Mouse (Mus musculus): ENCODE measurements around the gene Spi1. TPM values are rescaled to one million over a fixed set of nuclear protein-coding genes. Genes with fewer than 3 reads are reported as not detected.

The Spi1 gene
- total RNA-seq, 2 experiments from 2014 or later: 4.0 to 4.5 TPM

DNA sequence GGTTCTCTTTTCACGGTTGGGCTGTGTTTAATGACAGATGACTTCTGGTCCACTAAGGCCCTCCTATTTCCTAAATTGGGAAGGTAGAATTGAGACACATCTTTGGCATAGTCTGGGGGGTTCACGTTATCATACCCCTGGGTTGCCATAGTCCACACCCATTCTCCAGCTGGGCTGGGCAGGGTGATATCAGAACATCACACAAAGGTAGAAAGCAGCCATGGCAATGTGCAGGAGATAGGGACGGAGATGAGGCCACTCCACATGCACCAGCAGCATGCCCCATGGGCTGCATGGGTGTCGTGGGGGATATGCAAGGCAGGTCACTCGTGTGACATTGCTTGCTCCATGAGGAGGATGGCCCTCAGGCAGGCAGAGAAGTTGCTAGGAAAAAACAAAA, 81.3 kb downstream of the Spi1 start:
- DNase-seq (ENCODE audit: low spot score in 2 of 2): no peak

DNA sequence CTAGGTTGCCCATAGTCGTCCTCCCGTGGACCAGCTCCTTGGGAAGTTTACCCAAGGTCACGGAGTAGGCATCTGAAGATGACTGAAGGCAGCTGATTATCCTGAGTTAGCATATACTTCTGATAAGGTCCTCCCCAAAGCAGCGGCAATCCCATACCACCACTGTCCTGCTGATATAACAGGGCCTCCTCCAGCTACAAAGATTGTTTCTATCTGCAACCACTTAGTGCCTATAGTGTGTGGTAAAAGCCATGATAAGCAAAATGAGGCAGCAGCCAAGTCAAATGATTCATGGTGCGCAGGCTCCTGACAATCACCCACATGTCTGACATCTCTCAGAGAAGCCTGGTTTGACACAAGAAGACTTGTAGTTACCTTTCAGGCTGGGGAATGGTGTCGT, 82.8 kb downstream of the Spi1 start:
- DNase-seq (ENCODE audit: low spot score in 2 of 2): no peak

Other genes starting within 250 kb of the Spi1 start
- gene Mtch2, start 235.2 kb upstream of the Spi1 start, total RNA-seq (2021): 100 to 1,000 TPM; 134 to 139 TPM
- gene C1qtnf4, start 196.5 kb upstream of the Spi1 start, total RNA-seq (2021): 100 to 1,000 TPM; 172 to 176 TPM
- gene Kbtbd4, start 177.7 kb upstream of the Spi1 start, total RNA-seq (2021): 10 to 100 TPM; 31.3 to 38.8 TPM
- 100 to 1,000 TPM; 226 to 232 TPM for gene Ndufs3, start 177.6 kb upstream of the Spi1 start, total RNA-seq (2021)
- 100 to 1,000 TPM; 117 to 120 TPM for gene Celf1, start 142.0 kb upstream of the Spi1 start, total RNA-seq (2021)
- gene Rapsn, start 46.8 kb upstream of the Spi1 start, total RNA-seq (2021): under 1 TPM; 0.35 to 0.43 TPM
- 100 to 1,000 TPM; 214 to 234 TPM for gene Psmc3, start 28.4 kb upstream of the Spi1 start, total RNA-seq (2021)
- 10 to 100 TPM; 24.7 to 29.6 TPM for gene Slc39a13, start 12.0 kb upstream of the Spi1 start, total RNA-seq (2021)
- under 1 TPM; 0.48 to 0.62 TPM for gene Mybpc3, start 35.8 kb downstream of the Spi1 start, total RNA-seq (2021)
- 100 to 1,000 TPM; 197 to 207 TPM for gene Madd, start 101.4 kb downstream of the Spi1 start, total RNA-seq (2021)
- gene Nr1h3, start 120.4 kb downstream of the Spi1 start, total RNA-seq (2021): 1 to 10 TPM; 3.3 to 5.1 TPM
- gene Acp2, start 120.5 kb downstream of the Spi1 start, total RNA-seq (2021): 10 to 100 TPM; 57.3 to 57.9 TPM
- 1 to 10 TPM; 7.3 to 9.1 TPM for gene Ddb2, start 154.6 kb downstream of the Spi1 start, total RNA-seq (2021)
- gene Pacsin3, start 173.6 kb downstream of the Spi1 start, total RNA-seq (2021): 10 to 100 TPM; 23.2 to 25.5 TPM
- 10 to 100 TPM; 63.9 to 65.1 TPM for gene Arfgap2, start 182.6 kb downstream of the Spi1 start, total RNA-seq (2021)